Mouse (Mus musculus): ENCODE results near the gene Myh15.
"Not testable (repeated sequence)": the region's sequence is repeated elsewhere in the genome, so short reads cannot be mapped to it uniquely, and the experiment has no call there.

Gene Myh15

DNA sequence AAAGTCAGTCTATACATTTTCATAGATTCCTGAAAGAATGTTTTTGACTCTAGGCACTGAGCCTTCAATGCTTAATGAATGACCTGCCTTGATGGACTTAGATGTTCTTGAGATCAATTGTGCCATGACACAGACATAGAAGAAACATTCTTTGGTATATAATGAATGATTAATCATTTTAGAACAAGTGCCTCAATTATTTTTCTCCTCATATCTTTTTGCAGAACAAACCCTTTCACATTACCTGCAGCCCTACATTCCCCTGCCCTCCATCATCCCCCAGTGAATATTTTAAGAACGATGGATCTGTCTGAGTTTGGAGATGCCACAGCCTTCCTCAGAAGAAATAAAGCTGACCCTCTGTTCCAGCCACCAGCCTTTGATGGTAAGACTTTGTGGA, at the start of gene Myh15:
TSS of gene Myh15 (plus strand) at position 301 of the 400 bp plus-strand sequence.
- DNase-seq (ENCODE audit: low read depth): no peak

DNA sequence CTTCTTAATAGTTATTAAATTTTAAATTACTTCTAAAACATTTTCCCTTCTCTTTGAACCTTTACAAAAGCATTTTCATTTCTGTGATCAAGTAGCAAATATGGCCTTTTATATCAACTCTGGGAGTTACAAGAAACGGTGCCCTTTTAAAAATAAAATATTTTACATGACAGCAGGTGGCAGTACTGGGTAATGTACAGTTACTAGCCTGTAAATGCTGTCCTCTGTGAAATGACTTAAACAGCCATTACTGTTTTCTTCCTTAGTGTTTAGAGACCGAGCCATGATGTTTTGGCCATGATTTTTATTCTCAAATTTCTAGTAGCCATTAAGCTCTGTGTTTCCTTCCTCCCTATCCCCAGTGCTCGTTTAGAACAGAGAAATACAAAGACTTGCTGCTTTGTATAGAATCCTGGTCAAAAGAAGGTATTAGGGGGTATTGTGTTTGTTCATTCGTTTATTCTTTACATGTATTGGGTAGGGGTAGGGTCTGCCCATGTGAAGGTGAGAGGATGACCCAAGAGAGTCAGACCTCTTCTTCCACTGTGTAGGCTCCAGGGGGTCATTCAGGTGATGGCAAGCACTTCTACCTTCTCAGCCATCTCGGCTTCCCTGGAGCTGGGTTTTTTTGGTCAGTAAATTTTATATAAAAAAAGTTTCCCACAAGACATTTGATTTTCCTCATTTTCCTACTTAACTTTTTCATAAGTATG, 40.5 kb upstream of the Myh15 start:
- DNase-seq (ENCODE audit: low read depth): no peak

DNA sequence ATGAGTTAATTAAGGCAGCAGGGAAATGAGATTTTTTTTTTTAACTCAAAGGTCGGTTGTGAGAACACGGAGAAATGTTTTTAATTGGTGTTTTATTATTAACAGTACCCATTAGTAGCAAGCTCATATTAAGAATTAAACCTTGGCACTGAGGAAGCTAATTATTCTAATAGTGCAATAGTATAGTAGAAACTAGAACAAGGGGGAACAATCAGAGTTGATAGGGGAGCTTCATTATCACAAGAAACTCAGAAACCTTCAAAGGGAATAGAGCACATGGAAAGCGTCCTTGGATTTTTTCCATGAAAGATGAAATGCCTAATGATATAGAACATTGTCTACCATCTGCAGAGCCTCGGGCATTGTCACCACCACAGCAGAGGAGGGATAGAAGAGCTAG, 21.4 kb upstream of the Myh15 start:
- no peak for DNase-seq (ENCODE audit: low read depth)

DNA sequence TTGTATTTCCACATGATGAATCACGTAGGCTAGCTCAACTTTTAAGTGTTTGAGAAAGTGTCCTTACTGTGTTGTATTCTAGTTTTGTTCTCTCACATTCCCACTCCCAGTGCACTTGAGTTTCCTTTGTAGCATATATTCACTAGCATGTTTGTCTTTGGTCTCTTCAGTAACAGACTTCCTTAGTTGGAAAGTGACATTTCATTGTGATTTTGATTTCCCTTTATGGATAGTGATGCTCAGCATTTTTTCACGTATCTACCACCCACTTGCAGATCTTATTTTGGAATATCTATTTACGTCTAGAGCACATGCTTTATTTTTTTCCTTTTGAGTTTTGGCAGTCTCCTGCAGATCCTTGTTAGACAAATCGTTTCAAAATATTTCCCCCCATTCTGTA, 19.5 kb upstream of the Myh15 start:
- DNase-seq (ENCODE audit: low read depth): no peak

DNA sequence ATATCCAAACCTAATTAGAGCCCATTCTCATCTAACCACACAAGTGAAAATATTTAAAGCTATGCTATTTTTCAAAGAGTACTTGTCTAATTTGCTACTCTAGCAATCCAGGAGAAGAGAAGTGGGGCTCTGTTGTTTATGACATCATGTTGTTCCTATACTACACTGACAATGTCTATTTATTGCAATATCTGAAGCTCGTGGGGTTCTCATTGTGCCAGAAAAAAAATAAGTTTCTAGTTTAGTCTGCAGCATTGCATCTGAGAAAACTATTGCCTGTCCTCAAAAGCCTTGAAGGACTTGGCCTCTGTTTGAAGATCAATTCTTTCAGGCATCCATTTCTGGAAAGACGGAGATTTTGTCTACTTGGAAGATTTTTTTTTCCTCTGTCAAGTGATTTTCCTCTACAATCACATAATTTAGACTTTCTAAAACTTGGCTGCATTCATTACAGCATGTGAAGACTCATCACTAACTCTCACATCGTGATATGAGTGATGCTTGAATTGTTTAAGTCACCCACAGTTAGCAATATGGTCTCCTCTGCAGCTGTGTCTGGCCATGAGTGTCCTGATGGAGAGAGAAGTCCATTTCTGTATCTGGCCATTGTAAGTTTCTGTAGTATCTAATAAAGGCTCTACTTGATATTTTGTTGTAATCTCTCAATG, 16.6 kb upstream of the Myh15 start:
- DNase-seq (ENCODE audit: low read depth): no peak

DNA sequence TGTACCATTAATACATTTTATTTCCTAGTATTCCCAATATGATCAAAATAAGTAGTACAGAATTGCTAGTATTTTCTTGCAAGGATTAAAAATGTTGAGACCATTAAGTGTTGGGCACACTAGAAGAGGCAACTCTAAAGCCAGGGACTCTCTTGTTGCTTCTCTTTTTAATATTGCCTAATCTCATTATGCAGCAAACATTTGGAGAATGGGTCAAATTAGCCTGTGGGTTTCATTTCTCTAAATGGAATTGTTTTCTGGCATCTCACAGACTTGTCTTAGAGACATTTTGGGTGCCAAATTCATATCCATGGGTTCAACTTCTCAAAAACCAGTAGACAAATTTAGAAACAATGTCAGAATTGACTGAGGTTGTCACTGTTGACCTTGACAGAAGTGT, 8.1 kb upstream of the Myh15 start:
- no peak for DNase-seq (ENCODE audit: low read depth)

DNA sequence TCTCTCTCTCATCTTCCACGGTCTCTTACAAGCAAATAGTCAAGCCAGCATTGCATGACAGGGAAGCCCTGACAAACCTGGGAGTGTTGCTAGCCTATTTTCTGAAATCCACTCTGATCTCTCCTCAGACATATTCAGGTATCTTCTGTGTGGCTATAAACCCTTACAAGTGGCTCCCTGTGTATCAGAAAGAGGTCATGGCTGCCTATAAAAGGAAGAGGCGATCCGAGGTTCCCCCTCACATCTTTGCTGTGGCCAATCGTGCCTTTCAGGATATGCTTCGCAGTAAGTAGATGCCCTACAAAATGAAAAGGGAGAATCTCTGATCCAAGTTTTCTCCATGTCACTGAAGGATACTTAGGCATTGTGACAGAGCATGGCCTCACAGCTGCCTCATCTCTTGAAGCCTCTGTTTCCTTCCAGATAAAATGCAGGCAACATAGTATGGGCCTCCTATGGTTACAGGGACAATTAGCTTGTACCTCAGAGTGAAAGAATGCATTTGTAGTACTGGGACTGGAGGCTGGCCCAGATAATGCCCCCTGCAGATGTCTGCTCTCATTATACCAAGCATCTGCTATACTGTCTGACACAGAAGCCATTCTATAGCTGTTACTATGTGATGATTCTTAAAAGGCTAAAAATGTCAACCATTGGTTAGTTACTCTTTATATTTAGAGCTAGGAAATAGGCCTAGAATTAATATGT, 12.1 kb downstream of the Myh15 start:
- no peak for DNase-seq (ENCODE audit: low read depth)

DNA sequence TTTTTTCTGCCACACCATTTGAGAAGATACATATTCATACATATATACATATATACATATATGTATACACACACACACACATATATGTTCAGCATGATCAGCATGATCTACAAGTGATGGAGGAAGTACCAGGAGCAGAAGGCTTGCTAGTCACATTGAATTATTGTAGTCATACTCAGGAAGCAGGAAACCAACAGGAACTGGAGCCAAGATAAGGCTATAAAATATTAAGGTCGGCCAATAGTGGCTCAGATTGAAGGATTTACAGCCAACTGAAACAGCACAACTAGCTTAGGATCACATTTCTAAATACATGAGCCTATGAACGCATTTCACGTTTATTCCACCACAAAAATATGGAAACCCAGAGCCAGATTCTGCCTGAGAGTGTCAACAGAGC, 14.0 kb downstream of the Myh15 start:
- DNase-seq (ENCODE audit: low read depth): no peak

DNA sequence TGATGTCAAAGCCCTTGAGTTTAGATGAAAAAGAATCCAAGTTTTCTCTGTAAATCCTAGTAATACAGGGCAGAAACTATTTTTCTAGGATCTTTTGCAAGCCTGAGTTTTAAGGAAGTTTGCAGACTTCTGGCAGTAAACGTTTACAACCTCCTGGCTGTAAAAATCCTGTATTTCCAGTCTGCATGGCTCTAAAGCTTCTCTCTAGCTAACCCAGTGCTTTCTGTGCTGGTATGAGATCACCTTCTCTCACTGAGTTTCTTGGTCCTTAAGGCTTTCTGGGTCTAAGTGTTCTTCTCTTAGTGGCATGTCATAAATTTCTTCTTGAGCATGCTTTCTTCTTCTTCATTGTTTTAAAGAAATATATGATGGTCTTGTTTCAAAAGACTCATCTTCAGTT, 70.7 kb downstream of the Myh15 start:
- DNase-seq (ENCODE audit: low read depth): no peak

DNA sequence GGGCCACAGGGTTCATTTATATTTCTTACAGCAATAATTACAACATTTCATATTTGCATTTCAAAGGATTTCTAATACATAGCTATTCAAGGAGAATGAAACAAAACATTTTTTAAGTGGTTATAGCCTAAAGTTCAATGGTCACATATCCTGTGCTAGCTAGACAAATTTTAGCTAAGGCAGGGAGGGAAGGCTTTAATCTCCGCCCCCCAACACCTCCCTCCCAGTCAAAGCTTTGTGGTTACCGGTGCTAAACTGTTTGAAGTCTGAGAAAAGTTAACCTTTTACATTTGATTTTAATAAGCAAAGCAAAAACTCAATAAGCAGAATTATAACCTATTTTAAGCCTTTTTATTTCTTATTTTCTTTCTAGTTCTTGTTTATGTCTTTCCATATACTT, 98.9 kb downstream of the Myh15 start:
- no peak for DNase-seq (ENCODE audit: low read depth)

DNA sequence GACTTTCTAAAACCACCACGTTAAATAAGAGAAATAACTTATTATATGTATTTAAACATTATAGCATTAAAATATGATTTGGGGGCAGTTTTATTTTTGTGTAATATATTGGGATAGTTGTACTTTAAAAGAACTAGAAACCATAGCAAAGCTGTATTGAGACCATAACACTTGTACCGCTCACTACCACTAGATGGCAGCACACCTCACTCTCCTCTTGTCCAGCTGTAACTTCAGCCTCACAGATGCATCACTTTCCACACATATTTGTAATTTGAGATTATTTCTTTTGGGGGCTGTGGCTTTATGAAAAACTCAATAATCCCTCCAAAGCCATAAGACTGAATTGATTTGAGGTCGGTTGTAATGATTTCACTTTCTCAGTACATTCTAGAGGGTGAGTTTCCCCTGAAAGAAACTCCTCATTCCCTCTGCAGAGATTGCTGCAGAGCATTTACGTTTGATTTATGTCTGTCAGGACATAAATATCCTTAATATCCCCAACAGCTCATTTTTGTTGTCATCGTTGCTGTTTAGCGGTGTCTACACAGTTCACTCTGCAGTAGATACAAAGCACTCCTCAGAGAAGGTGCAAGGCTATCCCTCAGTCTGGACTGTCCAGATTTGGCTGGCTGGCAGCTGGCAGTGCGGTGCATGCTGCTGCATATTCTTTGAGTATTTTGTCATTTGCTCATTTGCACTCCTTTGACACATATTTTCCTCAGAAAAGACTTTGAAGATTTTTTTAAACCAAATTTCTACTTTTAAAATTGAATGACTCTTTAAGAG, 107.3 kb downstream of the Myh15 start:
- peak; percentile 17 for DNase-seq (ENCODE audit: low read depth)

DNA sequence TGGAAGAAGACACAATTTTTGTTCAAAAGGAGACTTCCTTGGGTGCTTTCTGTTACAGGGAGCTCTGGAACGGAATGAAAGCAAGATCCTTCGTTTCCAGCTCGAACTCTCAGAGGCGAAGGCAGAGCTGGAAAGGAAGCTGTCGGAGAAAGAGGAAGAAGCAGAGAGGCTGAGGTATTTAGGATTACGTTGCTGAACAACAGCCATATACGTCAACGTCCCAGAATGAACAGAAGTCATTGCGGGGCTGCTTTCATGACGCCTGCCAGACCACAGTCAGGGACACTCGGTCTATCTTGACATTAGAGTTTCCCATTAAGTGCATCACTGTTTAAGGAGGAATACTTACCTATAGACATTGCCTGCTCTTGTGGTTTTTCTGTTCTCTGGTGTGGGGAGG, 108.4 kb downstream of the Myh15 start:
- DNase-seq (ENCODE audit: low read depth): no peak

DNA sequence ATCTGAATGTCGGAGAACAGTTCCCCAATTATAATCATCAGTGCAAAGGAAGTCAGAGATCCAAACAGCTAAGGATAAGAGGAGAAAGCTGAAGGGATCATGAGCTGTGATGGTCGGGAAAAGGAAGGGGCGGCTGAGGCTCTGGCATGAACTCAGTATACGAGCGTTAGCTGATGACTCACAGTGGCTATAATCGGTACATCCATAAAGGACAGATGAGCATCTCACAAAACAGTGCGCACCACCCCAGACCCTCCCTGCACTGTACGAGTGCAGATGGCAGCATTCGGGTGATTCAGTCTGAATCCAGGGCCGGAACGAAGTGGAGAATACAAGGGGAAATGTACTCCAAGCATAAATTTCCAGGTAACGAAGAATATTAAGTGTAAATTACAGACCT, 110.0 kb downstream of the Myh15 start:
- DNase-seq (ENCODE audit: low read depth): no peak

DNA sequence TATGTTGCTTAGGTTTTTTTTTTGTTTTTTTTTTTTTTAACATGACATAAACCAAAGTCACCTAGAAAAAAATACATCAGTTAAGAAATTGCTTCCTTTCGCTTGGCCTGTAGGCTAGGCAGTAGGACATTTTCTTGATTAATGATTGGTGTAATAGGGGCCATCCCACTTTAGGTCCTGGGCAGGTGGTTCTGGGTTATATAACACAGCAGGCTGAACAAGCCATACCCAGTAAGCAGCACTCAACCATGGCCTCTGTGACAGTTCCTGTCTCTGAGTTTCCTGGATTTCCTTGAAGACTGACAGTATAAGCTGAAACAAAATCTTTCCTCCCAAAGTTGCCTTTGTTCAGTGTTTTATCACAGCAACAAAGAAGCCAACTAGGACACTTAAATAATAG, 117.8 kb downstream of the Myh15 start:
- no peak for DNase-seq (ENCODE audit: low read depth)

DNA sequence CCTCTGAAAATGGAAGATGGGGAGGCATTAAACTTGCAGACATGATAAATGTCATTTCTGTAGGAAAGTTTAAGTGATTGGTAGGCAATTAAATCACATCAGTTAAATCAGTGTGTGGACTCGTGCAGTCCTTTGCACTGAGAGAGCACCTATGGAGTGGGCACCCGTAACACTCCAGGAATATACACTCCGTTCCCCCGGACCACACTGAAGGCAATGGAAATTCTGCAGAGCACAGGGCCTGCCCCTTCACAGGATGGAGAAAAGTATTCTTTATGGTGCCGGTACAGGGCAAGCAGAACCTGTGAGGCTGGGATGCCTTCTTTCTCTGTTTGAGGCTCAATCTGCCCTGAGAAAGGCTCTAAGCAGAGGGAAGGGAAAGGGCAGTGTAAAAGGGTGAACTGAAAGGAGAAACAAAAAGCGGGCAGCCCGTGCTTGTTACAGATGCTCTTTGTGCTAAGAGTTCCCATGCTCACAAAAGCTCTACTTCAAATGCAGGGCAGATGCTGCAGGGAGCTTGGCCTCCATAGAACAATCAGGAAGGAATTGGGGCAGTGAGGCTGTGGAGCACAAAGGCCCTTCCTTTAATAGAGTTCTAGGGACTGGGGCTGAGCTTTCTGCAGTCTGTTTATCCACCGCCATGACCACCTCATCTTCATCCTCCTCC, 118.6 kb downstream of the Myh15 start:
- no peak for DNase-seq (ENCODE audit: low read depth)

DNA sequence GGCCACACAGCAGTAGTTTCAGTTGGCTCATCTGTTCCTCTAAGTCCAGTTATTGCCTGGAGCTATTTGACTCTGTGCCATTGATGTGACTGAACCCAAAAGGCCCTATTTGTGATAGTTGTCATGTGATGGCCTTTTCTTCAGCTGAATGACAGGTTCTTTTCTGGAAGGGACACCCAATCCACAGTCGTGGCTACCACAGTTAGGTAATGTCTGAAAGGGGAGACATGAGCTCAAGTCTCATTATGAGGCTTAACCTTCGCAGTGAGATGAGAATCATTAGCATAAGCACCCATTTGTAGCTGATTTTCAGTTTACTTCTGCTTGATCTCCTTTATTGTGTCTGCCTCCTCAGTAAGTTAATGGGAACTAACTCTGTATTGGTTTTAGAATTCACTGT, 136.2 kb downstream of the Myh15 start:
- no peak for DNase-seq (ENCODE audit: low read depth)

DNA sequence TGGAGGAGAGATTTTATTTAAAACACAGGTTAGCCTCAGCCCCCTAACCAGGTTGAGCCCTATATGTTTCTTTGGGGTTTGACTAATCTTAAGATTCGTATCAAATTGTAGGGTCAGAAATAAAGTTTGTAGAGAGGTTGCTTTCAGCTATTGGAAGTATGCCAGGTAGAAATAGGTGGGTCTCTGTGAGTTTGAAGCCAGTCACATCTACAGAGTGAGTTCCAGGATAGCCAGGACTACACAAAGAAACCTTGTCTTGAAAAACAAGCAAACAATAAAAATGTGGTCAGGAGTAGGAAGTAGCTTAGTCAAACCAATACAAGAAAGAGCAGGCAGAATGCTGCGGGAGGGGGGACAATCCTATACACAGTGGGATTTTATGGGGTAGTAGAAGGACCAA, 136.7 kb downstream of the Myh15 start:
- DNase-seq (ENCODE audit: low read depth): no peak

DNA sequence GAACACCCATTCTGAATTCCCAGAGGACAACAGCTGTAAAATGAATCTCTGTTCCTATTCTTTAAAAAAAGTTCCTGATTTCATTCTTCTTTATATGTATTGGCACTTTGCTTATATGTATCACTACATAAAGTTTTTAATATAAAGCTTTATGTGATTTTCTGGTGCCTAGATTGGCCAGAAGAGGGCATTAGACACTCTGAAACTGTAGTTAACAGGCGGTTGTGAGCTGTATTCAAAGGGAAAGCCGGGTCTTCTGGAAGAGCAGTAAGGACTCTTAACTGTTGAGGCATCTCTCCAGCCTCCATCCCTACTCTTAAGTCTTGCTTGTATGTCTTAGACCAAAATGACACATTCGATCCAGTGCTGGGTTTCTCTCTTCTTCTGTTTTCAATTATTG, 139.0 kb downstream of the Myh15 start:
- no peak for DNase-seq (ENCODE audit: low read depth)

DNA sequence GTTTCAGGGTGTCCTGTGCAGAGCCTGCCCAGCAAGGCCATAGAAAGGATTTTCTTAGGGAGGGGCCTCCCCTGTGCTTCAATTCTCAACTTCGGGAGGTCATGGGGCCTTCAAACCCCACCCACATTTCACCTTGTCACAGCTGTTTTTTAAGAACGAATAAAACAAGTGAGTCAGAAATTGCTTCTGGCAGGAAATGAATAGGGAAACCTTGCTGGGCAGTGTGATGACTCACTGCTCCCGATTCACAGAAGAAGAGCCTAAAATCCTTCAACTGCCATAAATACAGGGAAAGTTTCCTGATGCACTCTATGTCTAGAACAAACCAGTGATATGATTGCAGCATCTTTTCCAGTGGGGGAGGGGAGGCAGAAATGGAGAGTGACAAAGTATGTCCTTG, 140.7 kb downstream of the Myh15 start:
- DNase-seq (ENCODE audit: low read depth): peak; percentile 49

DNA sequence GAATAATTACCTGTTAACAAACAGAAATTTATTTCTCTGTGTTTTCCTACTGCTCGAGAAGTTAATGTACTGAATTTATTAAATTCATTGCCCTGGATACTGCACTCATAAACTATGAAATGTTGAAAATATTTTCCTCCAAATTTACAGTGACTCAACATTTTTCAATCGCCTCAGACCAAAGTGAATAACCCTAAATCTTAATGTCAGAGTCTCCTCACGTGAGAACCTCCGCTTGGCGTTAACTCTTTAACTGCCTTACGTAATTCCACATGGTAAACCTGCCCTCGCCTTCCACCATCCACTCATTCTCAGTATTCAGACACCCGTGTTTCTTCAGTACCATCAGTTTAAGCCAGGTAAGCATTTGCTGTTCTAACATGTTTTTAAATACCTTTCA, 166.4 kb downstream of the Myh15 start:
- no peak for DNase-seq (ENCODE audit: low read depth)

DNA sequence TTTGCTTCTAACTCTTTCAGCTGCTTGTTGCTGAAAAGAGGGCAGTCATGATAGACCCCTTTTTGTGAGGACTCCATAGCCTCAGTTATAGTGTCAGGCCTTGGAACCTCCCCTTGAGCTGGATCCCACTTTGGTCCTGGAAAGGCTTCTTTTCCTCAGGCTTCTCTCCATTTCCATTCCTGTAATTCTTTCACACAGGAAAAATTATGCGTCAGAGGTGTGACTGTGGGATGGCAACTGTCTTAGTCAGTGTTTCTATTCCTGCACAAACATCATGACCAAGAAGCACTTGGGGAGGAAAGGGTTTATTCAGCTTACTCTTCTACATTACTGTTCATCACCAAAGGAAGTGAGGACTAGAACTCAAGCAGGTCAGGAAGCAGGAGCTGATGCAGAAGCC, 186.2 kb downstream of the Myh15 start:
- not testable (repeated sequence) for DNase-seq (ENCODE audit: low read depth)

All from fibroblast of lung, adult 2 months (primary cell).